Mouse (Mus musculus) stomach, embryonic 14.5 days (tissue): Measurements from ENCODE around the gene March11. TPM values are rescaled to one million over a fixed set of nuclear protein-coding genes. Genes with fewer than 3 reads are reported as not detected.

Experiments
- ATAC-seq: fragments of 200-750 bp; cut with Nextera tagmentation; 2 replicates; pipeline ENCODE4 v1.8.0; 2017; ENCODE audit warnings: low read depth, moderate TSS enrichment; ENCODE audit not compliant: insufficient number of reproducible peaks, insufficient read depth, low FRiP score
- H3K27ac ChIP-seq: fragments of 300-500 bp; sonication (generic); 2 replicates; pipeline ENCODE4 v1.5.1; 2014; ENCODE audit warnings: mild to moderate bottlenecking, low read length, moderate library complexity, mixed read lengths
- H3K27me3 ChIP-seq: fragments of 300-500 bp; sonication (generic); 2 replicates; pipeline ENCODE4 v1.6.1; 2014; ENCODE audit warnings: low read length, control low read depth, mixed read lengths; ENCODE audit not compliant: control insufficient read depth, insufficient read depth
- H3K36me3 ChIP-seq: fragments of 300-500 bp; sonication (generic); 2 replicates; pipeline ENCODE4 v1.6.1; 2014; ENCODE audit warnings: mild to moderate bottlenecking, control low read depth, low read length, moderate library complexity, mixed read lengths; ENCODE audit not compliant: control insufficient read depth, insufficient read depth
- H3K4me1 ChIP-seq: fragments of 300-500 bp; sonication (generic); 2 replicates; pipeline ENCODE4 v1.6.1; 2014; ENCODE audit warnings: low read length, control low read depth, mixed read lengths; ENCODE audit not compliant: control insufficient read depth, insufficient read depth
- H3K4me2 ChIP-seq: fragments of 300-500 bp; sonication (generic); replicated peaks from 2 replicates; pipeline ENCODE4 v1.6.1; 2014; ENCODE audit warnings: low read depth, low read length, control low read depth
- H3K4me3 ChIP-seq: fragments of 300-500 bp; sonication (generic); 2 replicates; pipeline ENCODE4 v1.5.1; 2014; ENCODE audit warnings: low read depth, low read length, control low read depth
- H3K9ac ChIP-seq: fragments of 300-500 bp; sonication (generic); replicated peaks from 2 replicates; pipeline ENCODE4 v1.6.1; 2014; ENCODE audit warnings: low read depth, mild to moderate bottlenecking, control low read depth, low read length, moderate library complexity, mixed read lengths
- H3K9me3 ChIP-seq: fragments of 300-500 bp; sonication (generic); 2 replicates; pipeline ENCODE4 v1.6.1; 2016; ENCODE audit warnings: low read depth, low read length, control low read depth; ENCODE audit not compliant: control insufficient read depth
- WGBS: fragments of 180-500 bp; shearing (Covaris S2); extraction: QIAGEN DNeasy Blood & Tissue Kit; methylation state at CpG from one replicate; pipeline ENCODE4 v1.1.7; 2014; 5-methylcytosine and 5-hydroxymethylcytosine counted together
- polyA plus RNA-seq: library from polyadenylated mRNA; unstranded; fragments of >200 nt; fragmentation: Nextera tagmentation; extraction: Ambion mirVana; gene quantifications from 2 replicates; pipeline ENCODE4 v1.2.1, GENCODE M21; 2014

March11 gene
- polyA plus RNA-seq, 1 experiment from 2014 or later = 0.26 TPM

DNA sequence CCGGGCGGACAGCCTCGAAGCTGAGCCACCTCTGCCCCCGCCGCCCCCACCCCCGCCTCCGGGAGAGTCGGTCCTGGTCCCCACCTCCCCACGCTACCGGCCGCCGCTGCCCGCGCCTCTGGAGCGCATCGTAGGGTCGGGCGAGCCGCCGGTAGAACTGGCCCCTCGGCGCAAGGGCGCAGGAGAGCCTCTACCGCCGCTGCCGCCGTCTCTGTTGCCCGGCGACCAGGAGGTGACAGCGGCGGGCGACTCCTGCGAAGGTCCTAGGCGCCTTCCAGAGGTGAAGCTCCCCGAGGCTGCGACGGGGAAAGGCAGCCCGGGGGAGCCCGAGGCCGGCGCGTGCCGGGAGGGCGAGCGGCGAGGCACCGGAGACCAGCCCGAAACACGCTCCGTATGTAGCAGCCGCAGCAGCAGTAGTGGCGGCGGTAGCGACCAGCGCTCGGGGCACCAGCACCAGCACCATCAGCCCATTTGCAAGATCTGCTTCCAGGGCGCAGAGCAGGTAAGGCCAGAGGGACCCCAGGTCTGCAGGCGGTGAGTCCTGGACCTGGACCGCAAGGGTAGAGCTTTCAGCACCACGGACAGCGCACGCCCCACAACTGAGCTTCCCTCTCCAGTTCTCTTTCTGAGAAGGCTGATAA lies 563 bp downstream of the March11 start:
- Histone ChIP-seq H3K4me3 (peak overlapping the region; percentile 57), H3K9me3 (no peaks in the 10 kb centered on the region), H3K4me2 (peak overlapping the region; percentile 96), H3K9ac (no peak overlapping the region), H3K36me3 (no peaks in the 10 kb centered on the region), H3K27ac (no peak overlapping the region), H3K27me3 (0 out of 2 replicates have a peak, but pooled peaks cover 7% of the 10 kb centered on the region), H3K4me1 (0 out of 2 replicates have a peak, but pooled peaks cover 6% of the 10 kb centered on the region)
- peak; percentile 66; the same call in 1 of the 2 replicates for ATAC-seq
- WGBS = 1% methylated on average over 61 of the region's 62 CpGs

DNA sequence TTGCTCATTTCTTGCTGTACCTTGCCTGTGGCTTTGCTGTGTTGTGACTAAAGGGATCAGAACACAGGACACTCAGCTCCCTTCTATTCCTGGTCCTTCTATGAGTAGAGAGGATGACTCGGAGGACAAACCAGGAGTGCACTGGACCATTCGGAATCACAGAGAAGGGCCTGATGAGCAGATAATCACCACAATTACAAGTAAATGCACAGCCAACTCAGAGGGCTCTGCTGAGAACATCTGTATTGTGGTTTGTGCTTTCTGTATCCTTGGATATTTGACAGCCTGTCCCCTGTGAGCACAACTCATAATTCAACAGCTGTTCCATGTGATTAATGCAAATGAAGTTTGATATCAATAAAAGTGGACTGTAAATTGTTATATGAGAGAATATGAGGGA lies 11.0 kb downstream of the March11 start:
- no peaks in the 10 kb centered on the region for H3K27me3 ChIP-seq
- H3K9ac ChIP-seq = no peak overlapping the region
- no peak overlapping the region for H3K27ac ChIP-seq
- no peak overlapping the region for H3K4me2 ChIP-seq
- 80% methylated on average over 2 of the region's 2 CpGs for WGBS
- H3K4me3 ChIP-seq = no peak overlapping the region
- no peaks in the 10 kb centered on the region for H3K36me3 ChIP-seq
- no peaks in the 10 kb centered on the region for H3K9me3 ChIP-seq
- H3K4me1 ChIP-seq = no peaks in the 10 kb centered on the region
- no peak for ATAC-seq

GRCm38 (mm10) chr15:26320402-26320801 lies 11.6 kb downstream of the March11 start:
- Histone ChIP-seq H3K4me3 (no peak overlapping the region), H3K4me2 (no peak overlapping the region), H3K27me3 (no peaks in the 10 kb centered on the region), H3K9ac (no peak overlapping the region), H3K27ac (no peak overlapping the region), H3K36me3 (no peaks in the 10 kb centered on the region), H3K9me3 (no peaks in the 10 kb centered on the region), H3K4me1 (no peaks in the 10 kb centered on the region)
- 81% methylated on average over 3 of the region's 3 CpGs for WGBS
- ATAC-seq = no peak

DNA sequence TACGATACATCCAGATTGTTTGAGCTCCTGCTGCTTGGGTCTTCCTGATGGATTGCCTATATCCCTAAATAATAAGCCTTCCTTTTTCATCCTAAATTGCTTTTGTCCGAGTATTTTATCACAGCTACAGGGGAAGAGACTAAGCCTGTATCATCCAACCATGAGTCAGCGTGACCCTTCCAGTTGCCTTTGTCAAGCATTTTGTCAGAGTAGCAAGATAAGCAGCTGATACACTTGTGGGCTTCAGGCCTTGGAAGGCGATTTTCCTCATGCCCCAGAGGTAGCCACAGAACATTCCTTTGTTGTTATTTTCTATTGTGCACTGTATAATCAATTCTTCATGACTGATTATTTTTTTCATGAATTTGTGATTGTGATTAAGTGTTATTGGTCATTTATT lies 14.0 kb downstream of the March11 start:
- no peaks in the 10 kb centered on the region for H3K9me3 ChIP-seq
- no peak overlapping the region for H3K27ac ChIP-seq
- H3K4me1 ChIP-seq = no peaks in the 10 kb centered on the region
- no peaks in the 10 kb centered on the region for H3K36me3 ChIP-seq
- no peak overlapping the region for H3K4me2 ChIP-seq
- H3K9ac ChIP-seq = no peak overlapping the region
- H3K27me3 ChIP-seq = no peaks in the 10 kb centered on the region
- H3K4me3 ChIP-seq = no peak overlapping the region
- ATAC-seq = no peak
- WGBS = 78% methylated on average over 4 of the region's 4 CpGs

GRCm38 (mm10) chr15:26327157-26327556 lies 18.3 kb downstream of the March11 start:
- Histone ChIP-seq H3K27ac (no peak overlapping the region), H3K9me3 (no peaks in the 10 kb centered on the region), H3K36me3 (no peaks in the 10 kb centered on the region), H3K4me2 (no peak overlapping the region), H3K4me1 (no peaks in the 10 kb centered on the region), H3K4me3 (no peak overlapping the region), H3K27me3 (no peaks in the 10 kb centered on the region), H3K9ac (no peak overlapping the region)
- WGBS = 78% methylated on average over 1 of the region's 1 CpGs
- no peak for ATAC-seq

DNA sequence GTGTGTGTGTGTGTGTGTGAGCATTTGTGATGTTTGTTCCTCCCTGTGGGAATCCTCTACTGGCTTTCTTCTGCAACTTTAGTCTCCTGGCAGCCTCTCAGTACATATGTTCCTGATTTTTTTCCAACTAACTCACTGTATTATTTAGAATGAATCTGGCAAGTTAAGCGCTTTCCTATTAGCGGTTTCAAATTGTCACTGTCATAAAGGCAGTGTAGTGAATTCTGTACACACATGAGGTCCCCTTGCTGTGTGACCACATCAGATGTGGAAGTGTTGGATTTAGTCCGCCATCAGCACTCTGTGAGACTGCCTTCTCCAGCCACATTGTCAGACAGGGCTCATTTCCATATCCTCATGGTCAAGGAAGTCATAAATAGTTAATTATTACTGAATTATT lies 26.9 kb downstream of the March11 start:
- Histone ChIP-seq H3K4me1 (no peaks in the 10 kb centered on the region), H3K27me3 (no peaks in the 10 kb centered on the region), H3K9ac (no peak overlapping the region), H3K27ac (no peak overlapping the region), H3K4me2 (no peak overlapping the region), H3K36me3 (no peaks in the 10 kb centered on the region), H3K4me3 (no peak overlapping the region), H3K9me3 (no peaks in the 10 kb centered on the region)
- no peak for ATAC-seq
- 85% methylated on average over 3 of the region's 3 CpGs for WGBS

DNA sequence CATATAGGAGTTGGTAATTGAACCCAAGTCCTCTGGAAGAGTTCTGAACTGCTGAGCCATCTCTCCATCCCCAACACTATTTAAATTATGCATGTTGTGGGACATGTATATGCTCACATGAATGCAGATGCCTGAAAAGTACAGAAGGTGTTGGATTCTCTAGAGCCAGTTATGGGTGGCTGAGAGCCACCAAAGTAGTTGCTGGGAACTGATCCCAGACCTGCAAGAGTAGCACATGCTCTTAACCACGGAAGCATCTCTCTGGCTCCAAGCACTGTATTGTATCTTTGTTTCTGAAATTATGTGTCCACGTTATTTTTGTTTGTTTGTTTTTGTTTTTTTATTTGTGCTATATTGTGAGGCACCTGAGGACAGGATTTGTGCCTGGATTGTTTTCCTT lies 28.9 kb downstream of the March11 start:
- no peaks in the 10 kb centered on the region for H3K36me3 ChIP-seq
- no peak for ATAC-seq
- H3K9me3 ChIP-seq = no peaks in the 10 kb centered on the region
- 89% methylated on average over 2 of the region's 2 CpGs for WGBS
- no peak overlapping the region for H3K27ac ChIP-seq
- no peaks in the 10 kb centered on the region for H3K27me3 ChIP-seq
- no peak overlapping the region for H3K9ac ChIP-seq
- no peak overlapping the region for H3K4me2 ChIP-seq
- no peak overlapping the region for H3K4me3 ChIP-seq
- H3K4me1 ChIP-seq = no peaks in the 10 kb centered on the region

DNA sequence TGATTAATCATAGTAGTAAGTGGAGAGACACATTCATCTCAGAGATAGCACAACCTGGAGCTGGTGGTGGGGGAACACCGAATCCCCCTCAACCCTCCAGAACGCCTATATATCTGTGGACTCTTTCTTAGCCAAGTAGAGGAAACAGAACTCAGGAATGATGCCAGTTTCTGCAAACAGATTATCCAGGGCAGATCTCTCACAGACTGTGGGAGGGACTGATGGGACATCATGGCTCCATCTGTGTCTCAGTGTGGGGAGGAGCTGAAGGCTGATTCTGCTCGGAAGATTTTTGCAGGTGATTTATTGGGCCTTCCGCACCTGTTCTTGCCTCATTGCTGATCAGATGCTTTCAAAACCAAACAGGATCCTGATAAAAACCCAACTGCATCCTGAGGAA lies 29.5 kb downstream of the March11 start:
- no peaks in the 10 kb centered on the region for H3K27me3 ChIP-seq
- H3K9me3 ChIP-seq = no peaks in the 10 kb centered on the region
- H3K9ac ChIP-seq = no peak overlapping the region
- H3K4me2 ChIP-seq = no peak overlapping the region
- no peak overlapping the region for H3K27ac ChIP-seq
- ATAC-seq = no peak
- no peaks in the 10 kb centered on the region for H3K4me1 ChIP-seq
- H3K4me3 ChIP-seq = no peak overlapping the region
- H3K36me3 ChIP-seq = no peaks in the 10 kb centered on the region
- 63% methylated on average over 4 of the region's 4 CpGs for WGBS

DNA sequence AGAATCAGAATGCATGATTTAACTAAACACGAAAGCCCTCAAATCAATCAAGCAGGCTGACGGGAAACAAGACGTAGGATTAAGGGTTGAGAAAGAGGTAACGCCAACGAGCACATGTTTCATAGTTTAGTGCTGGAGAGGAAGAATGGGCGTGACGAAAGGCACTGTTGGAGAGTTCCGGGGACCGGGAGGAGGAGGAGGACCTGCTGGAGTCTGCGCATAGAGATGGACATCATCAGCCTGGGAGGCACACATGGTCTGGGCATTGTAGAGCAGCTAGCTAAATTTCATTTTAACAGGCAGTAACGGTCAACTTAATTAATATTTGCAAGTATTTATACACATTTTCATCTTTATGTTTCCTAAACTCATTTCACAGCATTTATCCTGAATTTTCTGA lies 31.6 kb downstream of the March11 start:
- Histone ChIP-seq H3K4me3 (no peak overlapping the region), H3K27ac (no peak overlapping the region), H3K9ac (no peak overlapping the region), H3K9me3 (no peaks in the 10 kb centered on the region), H3K36me3 (no peaks in the 10 kb centered on the region), H3K27me3 (no peaks in the 10 kb centered on the region), H3K4me1 (no peaks in the 10 kb centered on the region), H3K4me2 (no peak overlapping the region)
- 70% methylated on average over 11 of the region's 11 CpGs for WGBS
- ATAC-seq = no peak
